Mouse (Mus musculus): ENCODE results near the gene Hpse2.
A peak's percentile ranks its signal among the peaks of the same experiment; 100 is the strongest.
"Not testable (repeated sequence)": the region's sequence is repeated elsewhere in the genome, so short reads cannot be mapped to it uniquely, and the experiment has no call there.

The Hpse2 gene

DNA sequence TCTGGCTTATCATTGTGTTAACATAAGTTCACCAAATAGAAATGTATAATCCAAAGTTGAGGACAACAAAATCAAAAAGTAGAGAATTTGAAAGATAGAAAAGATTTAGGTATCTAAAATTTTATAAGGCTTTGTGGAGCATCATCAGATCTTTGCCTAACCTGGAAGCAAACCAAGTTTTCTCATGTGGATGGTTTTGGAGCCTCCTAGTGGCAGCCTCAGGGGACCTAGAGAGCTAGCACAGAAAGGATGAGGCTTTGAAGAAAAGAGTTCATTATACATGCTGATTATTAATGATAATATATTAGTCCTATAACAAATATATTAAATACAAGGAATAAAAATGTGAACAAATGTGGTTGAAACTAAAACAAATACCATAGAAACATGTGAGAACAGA is 77.0 kb downstream of the Hpse2 start:
- no peak for DNase-seq (ENCODE audit: low read depth, low spot score)
- Histone ChIP-seq H3K27me3 (ENCODE audit: control insufficient read depth, insufficient read depth, low read length, poor library complexity, severe bottlenecking) (no peaks in the 10 kb centered on the region; the same call in 1 of the 2 replicates), H3K36me3 (ENCODE audit: control insufficient read depth, insufficient read depth, low read length, poor library complexity, severe bottlenecking) (no peaks in the 10 kb centered on the region)

DNA sequence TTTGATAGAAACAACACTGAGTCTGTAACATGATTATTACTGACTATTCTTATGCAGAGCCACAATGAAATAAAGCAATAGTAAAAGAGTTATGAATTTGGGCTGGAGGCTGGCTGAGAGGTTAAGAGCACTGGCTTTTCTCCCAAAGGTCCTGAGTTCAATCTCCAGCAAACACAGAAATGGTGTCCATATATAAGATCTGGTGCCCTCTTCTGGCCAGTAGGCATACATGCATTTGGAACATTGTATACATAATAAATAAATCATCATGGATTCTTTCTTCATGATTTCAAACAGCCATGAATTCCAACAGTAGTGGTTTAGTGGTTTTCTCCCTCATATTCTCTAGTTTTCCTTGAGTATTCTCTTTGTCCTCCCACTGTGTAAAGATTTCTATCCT is 81.4 kb downstream of the Hpse2 start:
- peak; percentile 20 for DNase-seq (ENCODE audit: low read depth, low spot score)
- H3K27me3 ChIP-seq (ENCODE audit: control insufficient read depth, insufficient read depth, low read length, poor library complexity, severe bottlenecking), result no peaks in the 10 kb centered on the region; the same call in 1 of the 2 replicates
- H3K36me3 ChIP-seq (ENCODE audit: control insufficient read depth, insufficient read depth, low read length, poor library complexity, severe bottlenecking), result no peaks in the 10 kb centered on the region

DNA sequence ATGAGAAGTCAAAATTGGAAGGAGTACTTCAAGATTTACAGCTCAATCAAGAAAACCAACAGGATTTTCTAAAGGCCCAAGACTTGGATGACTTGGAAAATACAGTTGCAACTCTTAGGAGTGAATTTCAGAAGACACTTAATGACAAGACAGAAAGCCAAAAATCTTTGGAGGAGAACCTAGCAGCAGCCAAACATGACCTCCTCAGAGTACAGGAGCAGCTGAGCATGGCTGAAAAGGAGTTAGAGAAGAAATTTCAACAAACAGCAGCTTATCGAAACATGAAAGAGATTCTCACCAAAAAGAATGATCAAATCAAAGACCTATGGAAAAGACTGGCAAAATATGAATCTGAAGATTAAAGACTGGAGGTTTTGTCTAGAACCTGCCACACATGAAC is 106.8 kb downstream of the Hpse2 start:
- H3K27me3 ChIP-seq (ENCODE audit: control insufficient read depth, insufficient read depth, low read length, poor library complexity, severe bottlenecking); DNase-seq (ENCODE audit: low read depth, low spot score); H3K36me3 ChIP-seq (ENCODE audit: control insufficient read depth, insufficient read depth, low read length, poor library complexity, severe bottlenecking): not testable (repeated sequence)

DNA sequence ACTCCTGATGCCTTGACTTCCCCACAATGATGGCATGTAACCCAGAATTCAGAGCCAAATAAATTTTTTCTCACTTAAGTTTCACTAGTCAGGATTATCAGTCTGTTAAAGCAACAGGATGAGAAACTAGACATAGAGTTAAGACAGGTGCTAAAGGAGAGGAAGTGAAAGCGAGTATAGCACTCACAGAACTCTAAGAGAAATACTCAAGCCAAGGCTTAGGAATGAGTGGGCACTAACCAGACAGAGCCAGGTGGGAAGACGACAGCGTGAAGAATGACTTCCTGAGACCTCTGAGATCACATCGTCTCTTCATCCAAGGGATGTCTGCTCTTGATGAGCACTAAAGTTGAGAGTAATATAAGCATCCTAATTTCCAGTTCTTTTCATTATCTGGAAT is 144.2 kb downstream of the Hpse2 start:
- DNase-seq (ENCODE audit: low read depth, low spot score), result no peak
- Histone ChIP-seq H3K36me3 (ENCODE audit: control insufficient read depth, insufficient read depth, low read length, poor library complexity, severe bottlenecking) (no peaks in the 10 kb centered on the region), H3K27me3 (ENCODE audit: control insufficient read depth, insufficient read depth, low read length, poor library complexity, severe bottlenecking) (no peaks in the 10 kb centered on the region)

DNA sequence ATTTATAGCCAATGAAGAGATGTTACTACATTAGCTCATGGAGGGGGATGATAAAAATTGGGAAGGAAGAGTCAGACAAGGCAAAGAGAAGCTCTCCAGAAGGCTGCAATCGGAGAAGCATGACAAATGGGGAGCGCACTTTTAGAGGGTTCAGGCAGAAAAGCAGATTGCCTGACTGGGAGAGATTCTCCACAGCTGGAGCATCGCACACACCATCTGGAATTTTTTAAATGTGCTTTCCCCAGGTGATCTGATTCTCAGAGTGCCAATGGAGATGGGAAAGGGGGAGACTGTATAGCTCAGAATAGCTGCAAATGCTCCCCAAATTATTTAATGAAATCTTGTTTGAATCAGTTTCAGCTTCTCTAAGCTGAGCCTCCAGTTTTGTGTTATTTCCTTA is 156.4 kb downstream of the Hpse2 start:
- Histone ChIP-seq H3K27me3 (ENCODE audit: control insufficient read depth, insufficient read depth, low read length, poor library complexity, severe bottlenecking) (no peaks in the 10 kb centered on the region), H3K36me3 (ENCODE audit: control insufficient read depth, insufficient read depth, low read length, poor library complexity, severe bottlenecking) (no peaks in the 10 kb centered on the region)
- no peak for DNase-seq (ENCODE audit: low read depth, low spot score)

- H3K27me3 ChIP-seq (ENCODE audit: control insufficient read depth, insufficient read depth, low read length, poor library complexity, severe bottlenecking), result no peaks in the 10 kb centered on the region
- DNase-seq (ENCODE audit: low read depth, low spot score), result no peak
- no peaks in the 10 kb centered on the region for H3K36me3 ChIP-seq (ENCODE audit: control insufficient read depth, insufficient read depth, low read length, poor library complexity, severe bottlenecking)
These were observed 194.6 kb downstream of the Hpse2 start for GRCm38 (mm10) chr19:43193562-43193961.

DNA sequence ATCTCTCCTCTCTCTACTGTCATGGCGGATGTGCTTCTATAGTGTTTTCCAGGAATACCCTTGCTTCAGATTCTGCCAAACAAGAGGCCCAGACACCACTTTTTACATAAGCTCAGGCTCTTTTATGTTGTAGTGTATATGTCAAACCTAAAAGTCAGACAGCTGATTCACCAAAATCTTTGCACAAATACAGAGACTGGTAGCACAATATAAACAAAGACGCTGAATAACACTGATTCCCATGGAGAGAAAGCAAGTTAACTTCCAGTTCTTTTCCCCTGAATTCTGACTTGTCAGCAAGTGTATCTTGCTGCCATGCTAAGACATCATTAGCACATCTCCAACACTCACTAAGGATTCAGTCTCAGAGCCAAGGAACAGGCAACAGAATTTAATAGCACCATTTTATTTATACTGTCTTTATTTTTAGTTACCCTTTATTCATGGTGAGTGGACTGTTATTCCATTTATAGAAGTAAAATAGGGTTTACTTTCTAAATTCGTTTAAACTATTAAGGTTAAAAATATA is 212.7 kb downstream of the Hpse2 start:
- no peaks in the 10 kb centered on the region for H3K36me3 ChIP-seq (ENCODE audit: control insufficient read depth, insufficient read depth, low read length, poor library complexity, severe bottlenecking)
- no peak for DNase-seq (ENCODE audit: low read depth, low spot score)
- no peaks in the 10 kb centered on the region for H3K27me3 ChIP-seq (ENCODE audit: control insufficient read depth, insufficient read depth, low read length, poor library complexity, severe bottlenecking)

- DNase-seq (ENCODE audit: low read depth, low spot score), result no peak
- H3K36me3 ChIP-seq (ENCODE audit: control insufficient read depth, insufficient read depth, low read length, poor library complexity, severe bottlenecking), result no peaks in the 10 kb centered on the region
- no peaks in the 10 kb centered on the region for H3K27me3 ChIP-seq (ENCODE audit: control insufficient read depth, insufficient read depth, low read length, poor library complexity, severe bottlenecking)
These were observed 213.3 kb downstream of the Hpse2 start for GRCm38 (mm10) chr19:43174812-43175211.

GRCm38 (mm10) chr19:43156085-43156484 is 232.1 kb downstream of the Hpse2 start:
- no peaks in the 10 kb centered on the region for H3K27me3 ChIP-seq (ENCODE audit: control insufficient read depth, insufficient read depth, low read length, poor library complexity, severe bottlenecking)
- DNase-seq (ENCODE audit: low read depth, low spot score), result no peak
- H3K36me3 ChIP-seq (ENCODE audit: control insufficient read depth, insufficient read depth, low read length, poor library complexity, severe bottlenecking), result no peaks in the 10 kb centered on the region

DNA sequence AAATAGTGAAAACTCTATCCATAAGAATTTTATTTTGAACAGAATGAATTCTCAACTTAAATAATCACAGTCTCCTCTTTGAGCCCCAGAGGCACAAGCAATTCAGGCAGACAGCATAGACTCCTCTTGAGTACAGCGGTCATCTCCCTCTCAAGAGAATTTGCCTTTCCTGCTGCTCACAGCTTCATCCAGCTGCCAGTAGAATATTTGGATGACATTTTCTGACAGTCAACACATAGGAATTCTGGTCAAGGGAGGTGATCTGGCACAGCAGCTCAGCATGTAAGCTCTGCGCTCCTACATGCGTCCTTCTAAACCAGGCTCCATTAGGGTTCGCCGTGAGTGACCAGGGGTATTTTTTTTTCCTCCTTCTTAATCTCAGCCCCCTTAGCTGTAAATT is 232.6 kb downstream of the Hpse2 start:
- H3K36me3 ChIP-seq (ENCODE audit: control insufficient read depth, insufficient read depth, low read length, poor library complexity, severe bottlenecking), result no peaks in the 10 kb centered on the region
- no peak for DNase-seq (ENCODE audit: low read depth, low spot score)
- no peaks in the 10 kb centered on the region for H3K27me3 ChIP-seq (ENCODE audit: control insufficient read depth, insufficient read depth, low read length, poor library complexity, severe bottlenecking)

DNA sequence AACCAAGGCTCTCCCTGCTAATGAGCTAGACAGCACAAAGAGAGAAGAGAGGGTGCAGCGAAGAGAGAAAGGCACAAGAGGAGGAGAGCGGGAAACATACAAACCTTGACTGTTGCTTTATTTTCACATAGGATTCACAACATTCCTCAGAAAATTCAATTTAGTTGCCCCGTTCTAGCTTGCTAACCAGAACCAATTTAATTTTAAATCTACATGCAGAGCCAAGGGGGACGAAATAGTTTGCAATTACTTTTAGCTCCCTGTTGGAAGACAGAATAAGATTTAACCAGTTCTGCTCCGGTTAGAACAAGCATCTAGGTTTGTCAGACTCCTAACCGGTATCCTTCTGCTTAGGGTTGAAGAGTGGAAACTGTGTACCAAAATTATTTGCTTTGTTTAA is 240.3 kb downstream of the Hpse2 start:
- no peak for DNase-seq (ENCODE audit: low read depth, low spot score)
- Histone ChIP-seq H3K27me3 (ENCODE audit: control insufficient read depth, insufficient read depth, low read length, poor library complexity, severe bottlenecking) (no peaks in the 10 kb centered on the region), H3K36me3 (ENCODE audit: control insufficient read depth, insufficient read depth, low read length, poor library complexity, severe bottlenecking) (no peaks in the 10 kb centered on the region)

- Histone ChIP-seq H3K27me3 (ENCODE audit: control insufficient read depth, insufficient read depth, low read length, poor library complexity, severe bottlenecking) (no peaks in the 10 kb centered on the region), H3K36me3 (ENCODE audit: control insufficient read depth, insufficient read depth, low read length, poor library complexity, severe bottlenecking) (no peaks in the 10 kb centered on the region)
- DNase-seq (ENCODE audit: low read depth, low spot score), result no peak
These were observed 241.3 kb downstream of the Hpse2 start for GRCm38 (mm10) chr19:43146820-43147219.

GRCm38 (mm10) chr19:43141646-43142045 is 246.5 kb downstream of the Hpse2 start:
- H3K36me3 ChIP-seq (ENCODE audit: control insufficient read depth, insufficient read depth, low read length, poor library complexity, severe bottlenecking), result no peaks in the 10 kb centered on the region
- no peak for DNase-seq (ENCODE audit: low read depth, low spot score)
- H3K27me3 ChIP-seq (ENCODE audit: control insufficient read depth, insufficient read depth, low read length, poor library complexity, severe bottlenecking), result no peaks in the 10 kb centered on the region

DNA sequence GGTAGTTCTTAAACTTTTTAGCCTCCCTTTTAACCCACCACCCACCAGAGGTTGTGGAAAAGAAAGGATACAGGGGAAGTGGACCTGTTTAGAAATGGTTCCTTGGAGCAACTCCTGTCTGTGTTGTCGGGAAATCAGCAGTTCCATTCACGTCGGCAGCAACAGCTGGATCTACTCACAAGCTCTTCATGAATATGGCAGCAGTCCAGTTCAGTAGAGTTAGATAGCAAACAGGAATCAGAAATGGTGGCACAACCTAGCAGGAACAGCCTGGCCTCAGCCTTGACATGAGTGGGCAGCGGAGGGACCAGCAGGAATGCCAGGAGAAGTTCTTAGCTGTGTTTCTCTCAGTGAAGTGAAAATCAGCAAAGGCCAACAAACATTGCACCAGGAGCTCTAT is 278.4 kb downstream of the Hpse2 start:
- no peaks in the 10 kb centered on the region for H3K36me3 ChIP-seq (ENCODE audit: control insufficient read depth, insufficient read depth, low read length, poor library complexity, severe bottlenecking)
- DNase-seq (ENCODE audit: low read depth, low spot score), result no peak
- no peaks in the 10 kb centered on the region for H3K27me3 ChIP-seq (ENCODE audit: control insufficient read depth, insufficient read depth, low read length, poor library complexity, severe bottlenecking)

DNA sequence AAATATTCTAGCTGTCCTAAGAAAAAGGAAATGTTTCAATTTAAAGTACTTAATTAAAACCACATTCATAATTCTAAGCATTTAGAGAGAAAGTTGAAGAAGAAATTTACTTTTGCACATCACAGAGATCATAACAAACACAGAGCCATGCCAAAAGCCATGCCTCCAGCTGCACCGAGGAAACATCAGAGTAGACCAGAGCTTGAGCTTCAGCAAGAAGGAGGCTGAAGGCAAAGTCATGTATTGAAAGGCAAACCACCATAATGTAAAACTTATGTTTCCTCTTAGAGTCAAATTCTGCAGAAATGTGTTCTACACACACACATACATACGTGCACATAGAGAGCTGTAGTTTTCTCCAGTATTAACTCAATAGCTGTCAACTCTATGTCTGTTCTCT is 291.2 kb downstream of the Hpse2 start:
- Histone ChIP-seq H3K36me3 (ENCODE audit: control insufficient read depth, insufficient read depth, low read length, poor library complexity, severe bottlenecking) (no peaks in the 10 kb centered on the region), H3K27me3 (ENCODE audit: control insufficient read depth, insufficient read depth, low read length, poor library complexity, severe bottlenecking) (no peaks in the 10 kb centered on the region)
- DNase-seq (ENCODE audit: low read depth, low spot score), result no peak

DNA sequence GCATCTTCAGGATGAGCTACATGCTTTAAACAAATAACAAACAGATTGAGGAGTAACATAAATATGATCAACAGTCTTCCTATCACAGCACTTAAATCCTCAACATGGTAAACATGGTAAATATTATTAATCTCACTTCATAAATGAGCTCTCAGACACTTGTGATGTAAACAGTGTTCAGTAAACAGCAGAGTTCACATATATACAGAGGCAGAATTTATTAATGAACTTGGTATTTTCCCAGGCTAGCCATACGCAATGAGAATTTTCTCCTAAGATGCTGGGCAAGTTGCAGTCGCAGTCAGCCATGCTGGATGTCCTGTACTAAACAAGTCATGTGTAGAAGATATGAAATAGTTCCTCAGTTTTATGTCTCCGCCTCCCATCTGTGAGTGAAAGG is 300.9 kb downstream of the Hpse2 start:
- no peak for DNase-seq (ENCODE audit: low read depth, low spot score)

More for the DNA sequence above, 300.9 kb downstream of the Hpse2 start:
- H3K36me3 ChIP-seq (ENCODE audit: control insufficient read depth, insufficient read depth, low read length, poor library complexity, severe bottlenecking), result no peaks in the 10 kb centered on the region
- no peaks in the 10 kb centered on the region for H3K27me3 ChIP-seq (ENCODE audit: control insufficient read depth, insufficient read depth, low read length, poor library complexity, severe bottlenecking)

Measured in splenic B cell, adult 2 months (primary cell).